Mouse (Mus musculus) central nervous system, embryonic 14 days (tissue): ENCODE measurements around the gene Gm20867. TPM values are rescaled to one million over a fixed set of nuclear protein-coding genes. Genes with fewer than 3 reads are reported as not detected.

Experiments used
- polyA plus RNA-seq: library from polyadenylated mRNA; depleted of rRNA; stranded (reverse); fragments of >200 nt; gene quantifications from 2 replicates; pipeline ENCODE4 v1.2.3, GENCODE M21; 2012; rRNA removed

Gene Gm20867
- not detected in 2 replicates for polyA plus RNA-seq

GRCm38 (mm10) chrY:77963104-77963503 is at the start of gene Gm20867:
Gene Gm20867 (minus strand): TSS chrY:77963204.

Other genes starting within 250 kb of the Gm20867 start
- not detected in 2 replicates for gene Gm29564, start 249.8 kb upstream of the Gm20867 start, polyA plus RNA-seq